Mouse (Mus musculus) R1 (cell line): Measurements from ENCODE around the gene Hist1h4j.

Experiments used
- DNase-seq: peaks from one replicate; pipeline ENCODE4 v3.0.0-alpha.2; 2018; ENCODE audit warnings: low read depth, low spot score

Gene Hist1h4j

DNA sequence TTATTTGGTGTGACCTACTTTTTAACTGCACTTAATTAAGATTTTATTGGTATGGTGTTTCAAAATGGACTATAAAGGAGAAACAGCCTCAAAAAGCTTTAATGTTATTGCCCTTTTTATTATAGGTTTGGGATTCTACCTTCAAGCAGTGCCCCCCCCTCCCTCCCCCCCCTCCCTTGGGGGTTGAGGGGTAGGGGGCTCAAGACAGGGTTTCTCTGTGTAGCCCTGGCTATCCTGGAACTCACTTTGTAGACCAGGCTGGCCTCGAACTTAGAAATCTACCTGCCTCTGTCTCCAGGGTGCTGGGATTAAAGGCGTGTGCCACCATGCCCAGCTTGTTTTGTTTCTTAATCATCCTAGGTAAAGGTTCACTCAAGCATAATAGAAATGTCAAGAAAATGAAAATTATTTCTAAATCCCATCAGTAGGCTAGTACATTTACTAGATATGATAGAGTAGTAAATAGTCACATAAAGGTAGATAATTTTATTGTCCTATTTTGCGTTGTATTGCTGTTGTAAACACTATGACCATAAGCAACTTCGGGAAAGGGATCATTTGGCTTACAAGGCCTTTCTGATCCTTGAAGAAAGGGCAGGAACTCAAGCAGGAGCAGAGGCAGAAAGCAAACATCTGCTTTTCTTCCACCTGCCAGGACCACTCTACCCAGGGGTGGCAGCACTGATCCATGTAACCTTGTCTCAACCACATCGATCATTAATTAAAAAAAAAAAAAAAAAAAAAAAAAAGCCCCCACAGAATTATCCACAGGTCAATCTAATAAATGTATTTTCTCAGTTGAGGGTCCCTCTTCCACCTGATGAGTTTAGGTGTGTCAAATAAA, 11.6 kb upstream of the Hist1h4j start:
- no peak for DNase-seq

- peak; percentile 77 for DNase-seq
These were observed 6.8 kb upstream of the Hist1h4j start for GRCm38 (mm10) chr13:21727948-21728572.

DNA sequence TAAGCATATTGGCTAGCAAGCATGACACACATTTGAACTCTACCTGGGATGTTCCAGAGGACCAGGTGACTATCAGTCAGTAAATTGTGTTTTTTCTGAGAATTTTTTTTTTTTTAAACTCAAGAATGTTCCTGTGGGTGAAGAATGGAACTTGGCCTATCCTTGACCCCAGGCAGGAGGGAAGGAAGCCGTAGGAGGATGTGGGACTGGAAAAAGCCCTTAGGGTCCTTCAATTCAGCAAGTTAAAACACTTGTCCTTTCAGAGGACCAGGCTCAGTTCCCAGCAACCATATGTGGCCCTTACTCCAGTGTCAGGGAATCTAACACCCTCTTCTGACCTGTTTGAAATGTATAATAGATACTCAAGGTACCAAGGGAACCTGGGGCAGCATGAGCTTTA, 5.3 kb upstream of the Hist1h4j start:
- DNase-seq = peak; percentile 61

GRCm38 (mm10) chr13:21733466-21733865, 1.4 kb upstream of the Hist1h4j start:
- peak; percentile 69 for DNase-seq

DNA sequence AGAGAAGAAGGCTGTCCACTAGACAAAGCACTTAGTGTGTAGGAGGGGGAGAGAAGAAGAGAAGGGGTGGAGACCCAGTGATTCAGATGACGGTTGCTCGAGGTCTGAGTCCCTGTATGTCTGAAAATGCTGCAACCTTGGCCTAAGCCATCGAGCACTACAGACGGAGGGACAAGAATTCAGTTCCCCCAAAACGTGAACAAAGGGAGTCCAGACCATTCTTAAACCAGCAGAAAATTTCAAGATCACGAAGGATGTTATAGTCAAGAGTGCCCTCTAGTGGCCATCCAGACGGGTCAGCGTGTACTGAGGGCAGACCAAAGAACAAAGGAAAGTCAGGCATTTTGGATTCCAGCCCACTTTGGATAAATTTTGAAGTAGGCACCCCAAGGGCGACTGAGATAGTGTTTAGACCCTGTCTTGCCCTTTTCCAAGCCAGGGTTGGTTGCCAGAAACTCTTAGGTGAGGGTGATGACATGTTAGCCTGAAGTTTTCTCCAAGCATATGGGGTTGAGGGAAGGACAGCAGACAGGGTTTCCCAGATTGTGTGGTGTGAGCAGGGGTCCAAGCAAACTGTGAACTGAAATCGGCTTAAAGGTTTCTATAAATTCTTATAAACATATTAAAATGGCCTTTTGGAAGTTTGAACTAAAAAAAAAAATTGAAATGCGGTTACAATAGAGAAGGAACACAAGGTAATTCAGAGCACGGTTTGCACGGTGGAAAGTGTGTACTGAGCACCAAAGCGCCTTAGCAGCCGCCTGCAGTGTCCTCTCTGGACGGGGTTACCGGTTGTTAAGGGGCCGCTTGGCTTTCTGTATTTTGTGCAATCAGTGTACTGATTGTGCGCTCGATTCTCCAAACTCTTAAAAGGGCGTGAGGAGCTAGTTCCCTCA, 606 bp upstream of the Hist1h4j start:
- peak; percentile 93 for DNase-seq

DNA sequence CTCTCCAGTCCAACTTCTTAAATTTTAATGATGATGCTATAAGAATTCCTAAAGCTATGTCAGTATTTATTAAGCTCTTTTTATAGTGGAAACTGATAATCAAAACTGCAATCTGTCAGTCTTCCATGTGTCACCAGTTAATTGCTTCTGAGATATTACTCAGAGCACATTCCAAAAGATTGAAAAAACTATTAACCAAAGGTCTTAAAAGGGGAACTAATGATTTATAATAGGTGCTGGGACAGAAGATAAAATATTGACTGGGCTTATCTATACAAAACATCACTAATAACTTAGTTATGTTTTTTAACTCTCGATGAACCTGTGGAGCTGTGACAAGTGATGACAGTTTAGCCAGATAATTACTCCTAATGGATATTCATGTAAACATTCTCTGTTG, 10.1 kb downstream of the Hist1h4j start:
- DNase-seq = no peak

DNA sequence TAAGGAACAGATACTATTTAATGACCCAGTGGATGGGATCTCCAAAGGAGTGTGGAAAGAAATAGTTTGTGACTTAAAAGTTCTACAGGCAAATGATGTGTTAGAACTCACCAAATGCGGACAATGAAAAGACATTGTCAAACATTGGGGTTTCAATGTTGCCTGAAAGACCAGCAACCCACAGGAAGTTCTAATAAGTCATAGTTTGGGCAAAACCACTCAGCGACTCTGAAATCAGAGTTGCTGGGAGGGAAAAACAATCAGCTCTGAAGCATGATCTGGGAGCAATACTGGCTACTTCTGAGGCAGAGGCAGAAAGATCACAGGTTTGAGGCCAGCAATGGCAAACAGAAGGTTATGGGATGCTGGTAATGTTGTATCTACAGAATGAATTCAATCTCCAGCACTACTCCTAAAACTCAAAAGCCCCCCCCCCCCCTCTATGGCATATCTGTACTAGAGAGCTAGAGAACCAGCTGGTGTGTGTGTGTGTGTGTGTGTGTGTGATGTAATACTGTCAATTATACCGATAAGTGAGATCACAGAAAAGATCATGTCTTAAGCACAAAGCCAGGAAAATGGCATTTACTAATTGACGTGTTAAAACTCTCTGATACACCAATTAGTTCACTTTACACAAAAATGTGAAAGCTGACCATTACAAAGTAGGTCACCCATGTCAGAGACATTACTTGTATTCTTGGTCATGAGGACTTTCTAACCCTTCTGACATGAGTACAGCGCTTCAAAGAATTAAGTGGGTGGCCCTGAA, 14.7 kb downstream of the Hist1h4j start:
- peak; percentile 65 for DNase-seq

- peak; percentile 94 for DNase-seq
These were observed 15.5 kb downstream of the Hist1h4j start, which contains the start of gene Hist1h4k for GRCm38 (mm10) chr13:21750159-21751017. Hist1h4k (minus strand) TSS chr13:21750505.

GRCm38 (mm10) chr13:21751417-21751816, 16.6 kb downstream of the Hist1h4j start:
- DNase-seq = no peak

GRCm38 (mm10) chr13:21751827-21752226, 17.0 kb downstream of the Hist1h4j start:
- no peak for DNase-seq

- peak; percentile 22 for DNase-seq
These were observed 17.5 kb downstream of the Hist1h4j start for GRCm38 (mm10) chr13:21752356-21752755.

DNA sequence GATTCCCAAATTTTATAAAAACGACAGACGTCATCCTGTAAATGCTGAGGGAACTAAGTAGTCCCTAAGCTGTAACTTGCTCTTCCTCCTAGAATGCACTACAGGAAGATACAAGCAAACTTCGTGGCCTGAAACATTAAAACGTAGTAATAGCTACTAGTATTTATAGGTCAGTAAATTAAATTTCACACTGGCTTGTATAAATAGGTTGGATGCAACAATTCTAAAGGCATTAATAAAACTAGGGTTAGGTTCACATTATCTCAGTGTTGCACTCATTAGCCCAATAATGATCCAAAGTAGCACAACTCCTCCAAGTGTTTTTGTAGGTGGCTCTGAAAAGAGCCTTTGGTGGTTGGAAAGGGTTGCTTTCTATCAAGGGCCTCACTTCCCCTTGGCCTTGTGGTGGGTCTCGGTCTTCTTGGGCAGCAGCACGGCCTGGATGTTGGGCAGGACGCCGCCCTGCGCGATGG, 18.2 kb downstream of the Hist1h4j start:
- DNase-seq = peak; percentile 58

DNA sequence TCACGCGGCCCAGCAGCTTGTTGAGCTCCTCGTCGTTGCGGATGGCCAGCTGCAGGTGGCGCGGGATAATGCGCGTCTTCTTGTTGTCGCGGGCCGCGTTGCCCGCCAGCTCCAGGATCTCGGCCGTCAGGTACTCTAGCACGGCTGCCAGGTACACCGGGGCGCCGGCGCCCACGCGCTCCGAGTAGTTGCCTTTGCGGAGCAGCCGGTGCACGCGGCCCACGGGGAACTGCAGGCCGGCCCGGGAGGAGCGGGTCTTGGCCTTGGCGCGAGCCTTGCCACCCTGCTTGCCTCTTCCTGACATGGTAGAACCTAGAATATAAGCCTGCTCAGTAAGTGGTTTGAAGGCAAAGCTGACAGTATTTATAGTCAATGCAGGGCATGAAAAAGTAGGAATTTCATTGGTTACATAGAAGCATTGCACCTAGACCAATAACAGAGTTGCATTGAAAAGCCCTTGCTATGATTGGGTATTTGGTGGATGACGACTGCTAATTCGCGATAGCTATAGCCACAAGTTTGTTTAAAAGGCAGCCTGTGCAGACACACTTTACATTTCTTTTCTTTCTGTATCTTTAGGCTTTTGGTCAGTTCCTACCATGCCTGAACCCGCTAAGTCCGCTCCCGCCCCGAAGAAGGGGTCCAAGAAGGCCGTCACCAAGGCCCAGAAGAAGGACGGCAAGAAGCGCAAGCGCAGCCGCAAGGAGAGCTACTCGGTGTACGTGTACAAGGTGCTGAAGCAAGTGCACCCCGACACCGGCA, 18.8 kb downstream of the Hist1h4j start, which contains the start of the genes Hist1h2ak and Hist1h2bn:
Gene Hist1h2ak (minus strand): TSS at position 304 of the 762 bp plus-strand sequence.
Gene Hist1h2bn (plus strand): TSS at position 600 of the 762 bp plus-strand sequence.
- peak; percentile 99 for DNase-seq

DNA sequence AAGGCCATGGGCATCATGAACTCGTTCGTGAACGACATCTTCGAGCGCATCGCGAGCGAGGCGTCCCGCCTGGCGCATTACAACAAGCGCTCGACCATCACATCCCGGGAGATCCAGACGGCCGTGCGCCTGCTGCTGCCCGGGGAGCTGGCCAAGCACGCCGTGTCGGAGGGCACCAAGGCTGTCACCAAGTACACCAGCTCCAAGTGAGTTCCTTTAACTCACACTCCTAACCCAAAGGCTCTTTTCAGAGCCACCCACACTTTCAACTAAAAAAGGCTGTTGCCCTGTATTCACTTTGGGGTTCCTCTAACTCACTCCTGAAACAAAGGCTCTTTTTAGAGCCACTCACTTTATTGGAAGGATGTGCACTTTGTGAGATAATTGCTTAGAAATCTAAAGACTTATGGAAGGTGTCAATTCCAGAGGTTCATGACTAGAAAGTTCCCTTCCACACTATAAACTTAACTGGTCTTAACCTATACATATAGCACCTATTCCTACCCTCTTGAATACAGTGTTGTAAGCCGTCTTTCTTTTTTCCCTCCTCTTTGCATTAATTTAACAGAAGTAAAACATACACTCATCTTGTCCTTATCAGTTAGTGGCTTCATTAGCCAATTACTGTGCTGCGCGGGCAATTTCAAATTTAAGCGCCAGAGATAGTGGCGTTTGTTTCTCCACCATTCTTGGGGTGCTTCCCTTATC, 19.6 kb downstream of the Hist1h4j start:
- peak; percentile 62 for DNase-seq

DNA sequence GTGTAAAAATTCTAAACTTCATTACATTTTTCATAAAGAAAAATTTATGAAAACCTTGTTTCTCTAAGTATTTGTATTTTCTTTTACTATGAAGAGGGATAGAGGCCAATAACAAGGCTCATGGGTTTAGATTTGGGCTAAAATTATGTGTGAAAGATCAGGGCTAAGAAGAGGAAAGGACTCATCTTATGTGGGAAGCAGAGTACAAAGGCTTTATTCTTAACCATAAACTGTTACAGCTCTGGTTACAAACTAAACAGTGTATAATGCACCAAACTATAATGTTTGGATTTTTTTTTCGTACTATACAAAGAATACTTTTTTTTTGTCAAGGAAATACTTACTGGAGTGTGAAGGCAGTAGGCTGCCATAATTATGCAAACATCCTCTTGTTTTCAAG, 20.8 kb downstream of the Hist1h4j start:
- DNase-seq = no peak

DNA sequence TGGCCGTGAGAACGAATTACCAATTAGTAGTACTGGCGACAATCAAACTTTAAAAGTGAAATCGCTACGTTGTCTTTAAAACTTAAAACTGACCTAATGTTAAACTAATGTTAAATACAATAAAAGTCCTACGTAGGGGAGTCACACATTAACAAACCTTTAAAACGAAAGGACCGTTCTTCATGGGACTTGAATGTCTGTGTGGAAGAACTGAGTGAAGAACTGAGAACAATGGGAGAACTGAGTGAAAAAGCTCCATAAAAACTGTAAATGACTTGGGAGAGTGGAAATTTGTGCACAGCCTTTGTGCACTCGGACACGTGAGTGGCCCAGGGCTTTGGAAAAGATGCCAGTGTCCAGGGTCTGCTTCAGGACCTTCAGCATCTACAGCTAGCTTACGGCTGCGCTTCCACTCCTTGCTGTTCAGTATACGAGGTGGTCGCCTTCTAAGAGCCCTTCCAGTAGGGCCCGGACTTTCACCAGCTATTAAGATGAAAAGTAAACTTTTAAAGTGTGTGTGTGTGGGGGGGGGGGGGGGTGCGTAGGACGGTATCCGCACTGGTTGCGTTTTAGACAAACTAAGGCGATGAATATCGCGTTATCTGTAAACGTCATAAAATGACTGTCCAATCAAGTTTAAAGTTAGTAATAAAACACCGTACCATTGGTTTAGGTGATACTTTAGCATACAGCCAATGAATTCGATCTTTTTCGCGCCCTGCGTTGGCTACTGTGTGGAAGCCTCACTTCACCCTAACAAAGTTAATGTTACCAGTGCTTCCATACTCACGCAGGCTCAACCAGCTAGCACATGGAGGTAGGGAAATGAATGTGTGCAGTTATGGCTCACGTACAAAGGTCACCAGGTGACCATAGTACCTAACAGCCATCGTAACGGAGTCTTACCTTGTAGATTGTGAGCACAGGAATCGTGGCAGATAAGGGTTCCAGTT, 44.2 kb downstream of the Hist1h4j start:
- peak; percentile 94 for DNase-seq
